Mouse (Mus musculus) liver, postnatal 0 days (tissue): ENCODE measurements around the gene Clcn6.

Experiments used
- CTCF ChIP-seq: sonication (generic); IDR thresholded peaks from 2 replicates; pipeline ENCODE4 v1.5.1; 2016; ENCODE audit warnings: antibody characterized with exemption, low read depth
- EP300 ChIP-seq: IDR thresholded peaks from 2 replicates; pipeline ENCODE4 v1.6.1; 2016; ENCODE audit warnings: antibody characterized with exemption, low read depth, mild to moderate bottlenecking

- TF ChIP-seq CTCF: peak; percentile 34
- no peak for TF ChIP-seq EP300
Measured at GRCm38 (mm10) chr4:148065702-148066400, 27.2 kb upstream of the Clcn6 start.
